Mouse (Mus musculus) bone marrow, adult 2 months (tissue): ENCODE data around the gene Gm10053.

Source experiments
- CTCF ChIP-seq: fragments of 200-500 bp; IDR thresholded peaks from 2 replicates; pipeline ENCODE4 v1.5.1; 2011; ENCODE audit warnings: low read length, control low read depth; ENCODE audit not compliant: control insufficient read depth, insufficient read depth
- POLR2A ChIP-seq: fragments of 200-500 bp; IDR thresholded peaks from 2 replicates; pipeline ENCODE4 v1.6.1; 2011; ENCODE audit warnings: low read depth, mild to moderate bottlenecking, control low read depth, low read length, borderline replicate concordance; ENCODE audit not compliant: control insufficient read depth

DNA sequence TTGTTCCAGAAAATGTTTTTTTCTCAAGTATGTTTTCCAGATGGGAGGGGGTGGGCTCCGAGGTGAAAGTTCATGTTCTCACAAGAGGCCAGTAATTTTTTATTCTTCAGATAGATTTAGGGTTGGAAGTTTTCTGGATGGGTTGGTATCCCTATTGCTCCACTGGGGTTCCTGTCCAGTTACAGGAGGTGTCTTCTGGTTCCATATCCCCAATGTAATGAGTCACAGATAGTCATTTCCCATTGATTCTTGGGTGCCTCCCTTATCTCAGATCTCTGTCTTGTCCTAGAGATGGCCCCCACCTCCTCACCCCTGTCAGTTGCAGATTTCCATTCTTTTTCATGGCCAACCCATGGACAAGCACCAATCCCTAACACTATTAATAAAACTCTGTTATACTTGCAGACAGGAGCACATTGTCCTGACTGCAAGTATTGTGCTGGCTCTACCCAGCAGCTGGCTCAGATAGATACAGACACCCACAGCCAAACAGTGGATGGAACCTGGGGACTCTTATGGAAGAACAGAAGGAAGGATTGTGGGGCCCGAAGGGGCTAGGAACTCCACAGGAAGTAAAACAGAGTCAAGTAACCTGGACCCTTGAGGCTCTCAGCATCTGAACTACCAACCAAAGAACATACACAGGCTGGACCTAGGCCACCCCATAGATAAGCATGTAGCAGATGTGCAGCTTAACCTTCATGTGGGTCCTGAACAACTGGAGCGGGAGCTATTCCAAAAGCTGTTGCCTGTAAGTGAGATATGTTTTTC lies 33.1 kb downstream of the Gm10053 start:
- TF ChIP-seq POLR2A = no peak
- TF ChIP-seq CTCF = no peak
